Mouse (Mus musculus) CH12.LX (cell line): ENCODE measurements at regions not wholly inside any gene's neighbourhood (a gene's known extent, or its start where the extent isn't known, plus 50 kb on each side); places are given as distances from the start of the nearest gene placed in this dataset.

Experiments used
- DNase-seq: peaks from one replicate; pipeline ENCODE4 v3.0.0-alpha.2; 2013; ENCODE audit errors: extremely low read depth
- H3K27ac ChIP-seq: 2 replicates; pipeline ENCODE4 v1.5.1; 2012; ENCODE audit warnings: low read depth, mild to moderate bottlenecking, control low read depth, moderate library complexity; ENCODE audit not compliant: insufficient read depth
- H3K27me3 ChIP-seq: replicated peaks from 2 replicates; pipeline ENCODE3; 2012; ENCODE audit warnings: inconsistent platforms
- H3K36me3 ChIP-seq, 2 experiments: replicated peaks in 1 of 2; 2 replicates each; pipeline versions ENCODE3 to v1.6.1; 2012; ENCODE audit warnings: inconsistent platforms in 1 of 2, low read length in 1 of 2, mild to moderate bottlenecking in 1 of 2, mixed read lengths in 1 of 2, moderate library complexity in 1 of 2; ENCODE audit not compliant: control insufficient read depth in 1 of 2, insufficient read depth in 1 of 2
- H3K4me1 ChIP-seq, 2 experiments: 2 replicates each; pipeline ENCODE4 v1.6.1; 2012; ENCODE audit warnings: inconsistent platforms in 1 of 2, moderate library complexity in 1 of 2; ENCODE audit not compliant: insufficient read depth in 2 of 2, control insufficient read depth in 1 of 2
- H3K4me2 ChIP-seq: 2 replicates; pipeline ENCODE4 v1.6.1; 2012; ENCODE audit warnings: low read depth, mild to moderate bottlenecking, control low read depth; ENCODE audit not compliant: poor library complexity, insufficient read depth, severe bottlenecking
- H3K4me3 ChIP-seq, 3 experiments: fragments of 150-350 bp in 1 of 3; sonication (generic) in 1 of 3; replicated peaks in 1 of 3; 2 replicates each; pipeline versions ENCODE3 to v1.5.1; 2011 to 2012; ENCODE audit warnings: low read depth in 2 of 3, low read length in 2 of 3, mild to moderate bottlenecking in 2 of 3, moderate library complexity in 2 of 3, control low read depth in 1 of 3, improper control_type of control experiment in 1 of 3, inconsistent platforms in 1 of 3, mixed read lengths in 1 of 3; ENCODE audit not compliant: poor library complexity in 1 of 3
- H3K79me2 ChIP-seq: replicated peaks from 2 replicates; pipeline ENCODE4 v1.6.1; 2012; ENCODE audit warnings: mild to moderate bottlenecking, moderate library complexity; ENCODE audit not compliant: control insufficient read depth, poor library complexity, insufficient read depth, severe bottlenecking; ENCODE audit errors: extremely low read depth
- H3K9ac ChIP-seq: 2 replicates; pipeline ENCODE4 v1.6.1; 2012; ENCODE audit warnings: low read depth, mild to moderate bottlenecking, control low read depth, moderate library complexity; ENCODE audit not compliant: insufficient read depth
- H3K9me3 ChIP-seq: replicated peaks from 2 replicates; pipeline ENCODE3; 2012; ENCODE audit warnings: low read length, inconsistent platforms, mixed read lengths
- CHD1 ChIP-seq: IDR thresholded peaks from 2 replicates; pipeline ENCODE4 v1.6.1; 2012; ENCODE audit warnings: low read depth, low read length, improper control_type of control experiment, inconsistent platforms
- CHD2 ChIP-seq: IDR thresholded peaks from 2 replicates; pipeline ENCODE4 v1.6.1; 2011; ENCODE audit warnings: low read length, improper control_type of control experiment
- CTCF ChIP-seq, 2 experiments: IDR thresholded peaks in 1 of 2; conservative IDR thresholded peaks in 1 of 2; 2 replicates each; pipeline ENCODE4 v1.5.1; 2011 to 2012; ENCODE audit warnings: low read depth in 2 of 2, low read length in 2 of 2, improper control_type of control experiment in 1 of 2, inconsistent platforms in 1 of 2, mild to moderate bottlenecking in 1 of 2, moderate library complexity in 1 of 2
- EP300 ChIP-seq: IDR thresholded peaks from 2 replicates; pipeline ENCODE4 v1.6.1; 2011; ENCODE audit warnings: low read length, improper control_type of control experiment
- ETS1 ChIP-seq: conservative IDR thresholded peaks from 2 replicates; pipeline ENCODE4 v1.6.1; 2012; ENCODE audit warnings: low read depth, mild to moderate bottlenecking, inconsistent platforms, low read length, improper control_type of control experiment, moderate library complexity
- HCFC1 ChIP-seq: IDR thresholded peaks from 2 replicates; pipeline ENCODE4 v1.6.1; 2012; ENCODE audit warnings: low read depth, mild to moderate bottlenecking, inconsistent platforms, low read length, improper control_type of control experiment
- IRF4 ChIP-seq: IDR thresholded peaks from 2 replicates; pipeline ENCODE4 v1.6.1; 2014; ENCODE audit warnings: low read depth, mild to moderate bottlenecking, inconsistent platforms, low read length, improper control_type of control experiment
- JUN ChIP-seq: IDR thresholded peaks from 2 replicates; pipeline ENCODE4 v1.6.1; 2011; ENCODE audit warnings: low read depth, mild to moderate bottlenecking, low read length, improper control_type of control experiment, moderate library complexity; ENCODE audit not compliant: insufficient read depth
- MAZ ChIP-seq: IDR thresholded peaks from 2 replicates; pipeline ENCODE4 v1.6.1; 2012; ENCODE audit warnings: low read depth, mild to moderate bottlenecking, inconsistent platforms, low read length, improper control_type of control experiment, moderate library complexity
- MEF2A ChIP-seq: IDR thresholded peaks from 2 replicates; pipeline ENCODE4 v1.6.1; 2014; ENCODE audit warnings: low read depth, mild to moderate bottlenecking, inconsistent platforms, low read length, improper control_type of control experiment, borderline replicate concordance
- MXI1 ChIP-seq: IDR thresholded peaks from 2 replicates; pipeline ENCODE4 v1.6.1; 2011; ENCODE audit warnings: mild to moderate bottlenecking, low read depth, low read length, improper control_type of control experiment
- NELFE ChIP-seq: IDR thresholded peaks from 2 replicates; pipeline ENCODE4 v1.6.1; 2011; ENCODE audit warnings: low read depth, low read length, improper control_type of control experiment
- PAX5 ChIP-seq: IDR thresholded peaks from 2 replicates; pipeline ENCODE4 v1.6.1; 2012; ENCODE audit warnings: low read length, inconsistent platforms, mixed read lengths
- POLR2A ChIP-seq: IDR thresholded peaks from 2 replicates; pipeline ENCODE4 v1.6.1; 2011; ENCODE audit warnings: low read depth, mild to moderate bottlenecking, improper control_type of control experiment, low read length
- POLR2AphosphoS2 ChIP-seq: IDR thresholded peaks from 2 replicates; pipeline ENCODE4 v1.6.1; 2011; ENCODE audit warnings: low read depth, low read length, improper control_type of control experiment
- RAD21 ChIP-seq: IDR thresholded peaks from 2 replicates; pipeline ENCODE4 v1.6.1; 2011; ENCODE audit warnings: low read depth, mild to moderate bottlenecking, low read length, improper control_type of control experiment, moderate library complexity
- RCOR1 ChIP-seq: conservative IDR thresholded peaks from 2 replicates; pipeline ENCODE4 v1.6.1; 2012; ENCODE audit warnings: low read depth, mild to moderate bottlenecking, inconsistent platforms, low read length, improper control_type of control experiment
- TCF12 ChIP-seq: IDR thresholded peaks from 2 replicates; pipeline ENCODE4 v1.6.1; 2014; ENCODE audit warnings: low read depth, mild to moderate bottlenecking, inconsistent platforms, low read length, improper control_type of control experiment
- USF1 ChIP-seq: IDR thresholded peaks from 2 replicates; pipeline ENCODE4 v1.6.1; 2014; ENCODE audit warnings: low read depth, mild to moderate bottlenecking, inconsistent platforms, low read length, improper control_type of control experiment
- ZC3H11A ChIP-seq: IDR thresholded peaks from 2 replicates; pipeline ENCODE4 v1.6.1; 2012; ENCODE audit warnings: low read depth, mild to moderate bottlenecking, inconsistent platforms, low read length, improper control_type of control experiment
- ZNF384 ChIP-seq: IDR thresholded peaks from 2 replicates; pipeline ENCODE4 v1.6.1; 2012; ENCODE audit warnings: low read depth, low read length, improper control_type of control experiment, inconsistent platforms
- dilution Hi-C: fragments of 300-500 bp; cut with MboI; formaldehyde crosslinking; loops from 2 replicates; pipeline ENCODE4 v1.14.3; 2020; ENCODE audit warnings: low sequenced_read_pairs; ENCODE audit not compliant: extremely low pct_unique_long_range_greater_than_20kb, extremely low pct_ligation_motif_present
- in situ Hi-C: fragments of 300-500 bp; cut with MboI; formaldehyde crosslinking; loops from 3 replicates; pipeline ENCODE4 v1.14.3; 2019; ENCODE audit warnings: low sequenced_read_pairs, low pct_ligation_motif_present, low pct_unique_long_range_greater_than_20kb, mixed read lengths

DNA sequence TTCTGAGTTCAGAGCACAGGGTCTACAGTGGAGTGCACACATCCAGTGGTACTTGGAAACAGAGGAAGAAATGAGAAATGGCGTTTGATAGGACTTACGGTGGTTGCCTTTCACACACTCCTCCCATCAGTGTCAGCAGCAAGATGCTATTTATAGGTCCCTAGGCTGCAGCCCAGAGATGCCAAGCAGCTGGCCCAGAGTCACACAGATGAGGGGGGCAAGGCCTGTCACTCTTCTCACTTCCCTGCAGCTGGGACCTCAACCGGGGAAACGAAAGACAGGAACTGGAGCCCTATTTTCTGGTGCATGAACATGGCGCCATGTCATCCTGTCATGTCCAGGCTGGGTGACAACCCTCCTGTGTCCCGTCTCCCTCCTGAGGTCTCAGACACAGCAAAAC is 71.3 kb upstream of the Crhr1 start (continued):
- TF ChIP-seq MEF2A, result peak; percentile 78
- no peak for TF ChIP-seq ZC3H11A
- no peak for TF ChIP-seq NELFE
- TF ChIP-seq CHD1, result no peak
- no peak for TF ChIP-seq USF1

DNA sequence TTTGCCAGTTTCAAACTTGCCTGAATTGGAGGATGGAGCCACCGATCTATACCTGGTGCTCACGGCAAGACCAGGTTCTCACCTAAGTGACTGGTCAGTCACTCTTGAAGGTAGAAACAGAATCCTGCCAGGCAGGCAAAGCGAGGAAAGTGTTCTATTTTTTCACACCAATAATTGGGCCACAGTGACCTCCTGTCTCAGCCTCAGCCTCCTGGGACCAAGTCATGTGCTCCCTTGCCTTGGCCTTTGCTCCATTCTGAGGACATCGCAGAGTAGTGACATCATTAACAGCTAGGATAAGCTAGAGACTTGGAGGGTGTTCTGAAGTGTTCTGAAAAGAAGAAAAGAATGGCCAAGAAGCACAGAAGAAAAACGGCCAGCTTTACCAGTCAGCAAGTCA is 67.5 kb upstream of the Crhr1 start:
- H3K9me3 ChIP-seq, result no peaks in the 10 kb centered on the region
- H3K36me3 ChIP-seq, result no peaks in the 10 kb centered on the region
- TF ChIP-seq POLR2AphosphoS2, result no peak
- TF ChIP-seq MAZ, result no peak
- TF ChIP-seq MXI1, result no peak
- no peak for TF ChIP-seq RCOR1
- no peak overlapping the region for H3K4me2 ChIP-seq
- H3K79me2 ChIP-seq, result no peaks in the 10 kb centered on the region
- DNase-seq, result no peak
- H3K9ac ChIP-seq, result no peak overlapping the region
- in situ Hi-C loops, result no loop called here
- dilution Hi-C loops, result no loop called here
- H3K27ac ChIP-seq, result no peak overlapping the region
- H3K27me3 ChIP-seq, result no peaks in the 10 kb centered on the region
- H3K4me3 ChIP-seq, result no peak overlapping the region
- peaks cover 11 to 58% of the 10 kb centered on the region in 2 experiments for H3K4me1 ChIP-seq

DNA sequence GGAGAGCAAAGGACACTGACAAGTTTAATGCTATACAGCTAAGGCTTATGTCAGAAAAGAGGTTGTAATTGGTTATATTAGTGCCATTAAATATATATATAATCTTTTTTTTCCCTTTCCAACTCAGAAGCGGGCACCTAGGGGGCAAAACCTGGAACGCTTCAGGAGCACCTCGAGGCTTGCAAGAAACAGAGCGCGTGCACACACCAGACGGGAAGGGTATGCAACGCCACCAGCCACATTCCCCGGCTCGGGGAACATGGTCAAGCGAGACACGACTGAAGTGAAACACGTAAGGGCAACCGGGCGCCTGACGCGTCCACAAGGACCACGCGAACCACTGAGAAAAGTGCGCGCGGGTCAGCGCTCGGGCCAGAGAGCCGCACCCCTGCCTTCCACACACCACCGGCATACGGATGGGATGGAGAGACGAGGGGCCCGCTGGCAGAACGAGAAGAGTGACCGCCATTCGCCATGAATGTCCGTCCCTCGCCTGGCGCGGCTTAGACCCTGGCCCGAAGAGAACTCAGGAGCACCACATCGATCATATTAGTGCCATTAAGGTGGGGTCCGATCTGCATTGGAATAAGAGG is 60.0 kb upstream of the Crhr1 start:
- TF ChIP-seq TCF12 (no peak), ETS1 (no peak), CHD2 (no peak), ZC3H11A (no peak), RAD21 (no peak), PAX5 (no peak), JUN (no peak), ZNF384 (no peak), CTCF (conservative IDR thresholded peaks at IDR 0.05 in 1 of 2, IDR thresholded peaks at IDR 0.05 in 1 of 2; ENCODE audit: low read depth in 2 of 2, low read length in 2 of 2) (no peak), HCFC1 (no peak), POLR2A (no peak), IRF4 (no peak), EP300 (no peak)
- DNase-seq, result no peak
- H3K79me2 ChIP-seq, result no peaks in the 10 kb centered on the region
- H3K9me3 ChIP-seq, result no peaks in the 10 kb centered on the region
- H3K4me2 ChIP-seq, result no peak overlapping the region
- no peak overlapping the region for H3K9ac ChIP-seq
- in situ Hi-C loops, result no loop called here
- no peaks in the 10 kb centered on the region for H3K27me3 ChIP-seq
- H3K4me3 ChIP-seq, result no peak overlapping the region
- dilution Hi-C loops, result no loop called here
- H3K27ac ChIP-seq, result no peak overlapping the region
- no peaks in the 10 kb centered on the region for H3K36me3 ChIP-seq
- peaks cover 0 to 4% of the 10 kb centered on the region in 2 experiments; a peak in 1 of 4 replicates for H3K4me1 ChIP-seq
